Mouse (Mus musculus): ENCODE measurements around the gene Cacnb4.

Gene Cacnb4

GRCm38 (mm10) chr2:52570171-52570570 is 106.5 kb downstream of the Cacnb4 start:
- no peak for DNase-seq (ENCODE audit: low read depth, low spot score)

DNA sequence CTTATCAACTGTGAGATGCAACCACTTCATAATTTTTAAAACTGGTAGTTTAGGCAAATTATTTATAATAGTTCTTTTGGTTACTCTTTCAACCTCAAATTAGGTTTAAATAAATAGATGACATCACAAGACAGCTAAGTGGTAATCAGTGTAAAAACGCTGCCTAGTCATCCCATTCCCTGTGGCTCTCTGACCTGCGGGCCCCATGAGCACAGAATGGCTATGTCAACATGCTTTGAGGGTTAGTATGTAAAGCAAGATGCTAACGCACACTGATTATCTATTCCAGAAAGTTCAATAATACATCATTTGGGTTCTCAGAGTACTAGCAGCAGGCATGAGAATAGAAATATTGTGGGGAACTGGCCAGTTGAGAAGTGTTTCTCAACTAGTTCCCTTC is 108.5 kb downstream of the Cacnb4 start:
- DNase-seq (ENCODE audit: low read depth, low spot score): no peak

DNA sequence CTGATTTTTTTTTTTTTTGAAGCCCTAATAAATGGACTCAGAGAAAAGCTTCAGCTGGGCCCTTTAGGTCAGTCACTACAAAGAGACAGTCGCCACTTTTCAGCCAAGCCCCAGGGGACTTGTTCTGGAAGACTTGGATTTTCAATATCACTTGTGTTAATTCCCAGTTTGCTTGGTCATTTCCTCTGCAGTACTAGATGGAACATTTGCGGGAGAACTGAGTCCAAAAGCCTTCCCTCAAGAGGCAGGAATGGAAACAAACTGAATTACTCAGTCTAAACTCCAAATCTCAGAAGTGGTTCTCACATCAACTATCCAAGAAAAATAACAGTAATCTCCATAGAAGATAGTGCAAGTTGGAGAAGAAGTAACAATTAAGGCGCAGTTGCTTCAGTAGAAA is 109.2 kb downstream of the Cacnb4 start:
- DNase-seq (ENCODE audit: low read depth, low spot score): no peak

GRCm38 (mm10) chr2:52563277-52563676 is 113.4 kb downstream of the Cacnb4 start:
- no peak for DNase-seq (ENCODE audit: low read depth, low spot score)

GRCm38 (mm10) chr2:52562356-52562755 is 114.3 kb downstream of the Cacnb4 start:
- DNase-seq (ENCODE audit: low read depth, low spot score): no peak

GRCm38 (mm10) chr2:52561137-52561536 is 115.5 kb downstream of the Cacnb4 start:
- DNase-seq (ENCODE audit: low read depth, low spot score): no peak

GRCm38 (mm10) chr2:52560266-52560665 is 116.4 kb downstream of the Cacnb4 start:
- no peak for DNase-seq (ENCODE audit: low read depth, low spot score)

DNA sequence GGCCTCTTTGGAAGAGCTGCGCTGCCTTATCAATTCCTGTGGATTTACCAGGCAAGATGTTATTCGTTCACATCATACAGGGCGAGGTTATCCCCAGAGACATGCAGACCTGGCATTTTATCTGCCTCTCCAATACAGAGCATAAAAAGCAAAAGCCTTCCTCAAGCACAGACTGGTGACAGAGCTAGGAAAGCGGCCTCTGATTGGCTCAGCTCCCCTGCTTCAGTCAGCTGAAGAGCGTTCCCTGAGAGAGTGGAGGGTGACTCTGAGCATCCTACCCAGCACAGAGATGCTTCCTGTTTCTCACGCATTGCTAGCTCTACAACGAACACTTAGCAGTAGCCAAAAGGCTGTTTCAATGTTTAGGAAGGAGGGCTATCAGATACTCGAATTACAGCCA is 118.2 kb downstream of the Cacnb4 start:
- no peak for DNase-seq (ENCODE audit: low read depth, low spot score)

DNA sequence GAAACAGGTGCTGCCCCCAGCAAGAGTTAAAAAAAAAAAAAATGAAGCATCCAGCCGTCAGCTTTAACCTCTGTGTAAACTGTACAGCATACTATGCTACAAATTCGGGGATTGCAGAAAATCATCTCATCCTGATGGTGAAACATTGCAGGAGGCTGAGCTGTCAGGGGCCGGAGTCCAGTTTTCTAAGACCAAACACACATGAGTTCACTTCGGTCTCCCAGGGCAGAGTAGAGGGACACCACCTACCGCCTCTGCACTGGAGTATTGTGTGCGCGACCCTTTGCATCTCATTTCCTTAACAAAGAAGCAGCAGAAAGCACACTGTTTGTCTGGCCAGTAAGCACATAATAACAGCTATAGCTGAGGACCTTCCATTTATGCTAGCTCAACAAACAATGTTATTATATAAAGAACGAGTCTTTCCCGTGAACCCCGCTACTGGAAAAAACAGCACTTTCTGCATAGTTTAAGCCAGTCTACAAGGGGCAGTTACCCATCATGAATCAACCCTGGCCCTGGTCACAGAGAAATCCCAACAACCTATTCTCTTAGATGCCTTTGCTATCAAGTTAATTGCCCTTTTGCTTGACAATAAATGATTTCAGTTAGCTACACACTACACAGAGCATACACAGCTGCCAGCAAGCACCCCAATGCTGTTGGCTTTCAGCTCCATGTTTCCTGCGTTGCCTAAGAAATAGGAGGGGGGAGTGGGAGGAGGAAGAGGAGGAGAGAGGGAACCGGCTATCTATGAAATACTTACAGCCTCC is 118.9 kb downstream of the Cacnb4 start:
- no peak for DNase-seq (ENCODE audit: low read depth, low spot score)

GRCm38 (mm10) chr2:52556961-52557326 is 119.7 kb downstream of the Cacnb4 start:
- DNase-seq (ENCODE audit: low read depth, low spot score): no peak

DNA sequence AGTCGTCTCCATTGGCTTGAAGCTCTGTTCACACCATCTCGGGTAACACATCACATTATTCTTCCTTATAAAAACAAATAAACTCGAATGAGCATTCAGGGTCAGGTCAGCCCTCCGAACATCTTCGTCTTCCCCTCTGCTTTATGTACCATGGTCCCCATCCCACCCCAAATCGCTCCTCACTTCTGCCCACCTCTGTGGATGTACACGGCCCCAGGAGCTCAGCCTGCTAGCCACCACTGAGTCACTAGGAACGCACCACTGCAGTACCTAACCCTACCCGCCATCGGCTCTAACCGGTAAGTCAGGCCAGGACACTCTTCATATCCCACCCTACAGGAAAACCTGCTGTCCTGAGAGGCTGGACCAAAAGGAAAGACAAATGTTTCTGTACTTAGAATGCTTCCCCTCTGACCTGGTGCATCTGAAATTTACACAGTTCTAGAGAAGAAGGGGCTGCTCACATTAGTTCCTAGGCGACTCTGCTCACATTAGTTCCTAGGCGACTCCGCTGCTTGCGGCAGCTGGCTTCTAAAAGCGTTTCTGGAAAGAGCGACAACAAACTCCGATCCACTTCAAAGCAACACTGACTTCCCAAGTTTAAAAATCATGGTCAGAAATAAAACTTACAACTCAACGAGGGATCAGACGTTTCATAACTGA is 120.2 kb downstream of the Cacnb4 start:
- no peak for DNase-seq (ENCODE audit: low read depth, low spot score)

- DNase-seq (ENCODE audit: low read depth, low spot score): no peak
These were observed 128.2 kb downstream of the Cacnb4 start for GRCm38 (mm10) chr2:52548401-52548800.

- no peak for DNase-seq (ENCODE audit: low read depth, low spot score)
These were observed 129.3 kb downstream of the Cacnb4 start for GRCm38 (mm10) chr2:52547331-52547730.

DNA sequence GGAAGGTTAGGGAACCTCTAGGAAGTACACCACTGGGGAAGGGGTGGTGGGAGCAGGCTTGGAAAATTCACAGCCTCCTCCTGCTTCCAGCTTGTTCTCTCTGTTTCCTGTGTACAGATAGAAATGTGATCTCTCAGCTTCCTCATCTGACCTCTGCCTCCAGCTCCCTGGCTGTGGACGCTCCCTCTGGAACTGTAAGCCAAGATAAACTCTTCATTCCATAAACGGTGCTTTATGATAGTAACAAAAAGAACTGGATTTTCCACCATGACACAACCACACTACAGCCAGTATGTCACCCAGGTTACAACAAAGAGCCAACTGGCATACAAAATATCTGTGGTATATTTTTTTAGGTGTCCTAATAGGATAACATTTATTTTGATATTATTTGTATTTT is 132.1 kb downstream of the Cacnb4 start:
- DNase-seq (ENCODE audit: low read depth, low spot score): no peak

GRCm38 (mm10) chr2:52541068-52541467 is 135.6 kb downstream of the Cacnb4 start:
- DNase-seq (ENCODE audit: low read depth, low spot score): no peak

GRCm38 (mm10) chr2:52539318-52539717 is 137.3 kb downstream of the Cacnb4 start:
- DNase-seq (ENCODE audit: low read depth, low spot score): no peak

DNA sequence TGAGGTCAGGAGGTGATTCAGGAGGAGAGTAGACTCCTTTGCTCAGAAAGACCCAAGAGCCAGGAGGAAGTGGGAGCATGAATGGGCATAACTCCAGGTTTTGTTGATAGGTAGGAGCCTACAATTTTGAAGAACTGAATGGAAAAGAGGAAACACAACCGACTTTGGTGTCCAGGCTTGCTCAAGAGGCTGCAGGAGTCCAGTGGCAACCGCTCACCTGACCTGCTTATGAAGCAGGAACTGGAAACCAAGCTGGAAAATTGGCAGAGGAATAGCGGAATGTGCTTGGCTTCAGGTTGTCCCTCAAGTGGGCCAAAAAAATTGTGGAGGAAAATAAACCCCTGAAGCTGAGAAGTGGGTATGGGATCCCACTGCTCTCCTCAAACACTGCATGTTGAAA is 139.0 kb downstream of the Cacnb4 start:
- DNase-seq (ENCODE audit: low read depth, low spot score): no peak

DNA sequence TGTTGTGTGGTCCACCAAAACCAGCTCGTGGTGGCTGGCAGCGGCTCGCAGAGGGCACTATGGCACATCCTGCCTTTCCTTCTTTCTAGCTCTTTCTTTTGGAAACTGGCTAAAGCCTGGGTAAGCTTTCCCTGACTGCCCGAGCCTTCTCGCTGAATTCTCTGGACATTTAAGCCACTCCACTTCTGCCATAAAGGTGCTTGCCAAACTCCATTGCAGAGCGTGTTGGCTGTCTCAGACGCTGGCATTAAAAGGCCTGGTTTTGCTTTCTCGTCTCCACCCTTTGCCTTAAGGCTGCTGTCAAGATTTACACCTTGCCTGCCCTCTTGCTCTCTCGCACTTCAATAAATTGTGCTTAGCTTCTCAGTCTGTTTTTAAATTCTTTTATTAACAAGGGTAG is 139.5 kb downstream of the Cacnb4 start:
- no peak for DNase-seq (ENCODE audit: low read depth, low spot score)

GRCm38 (mm10) chr2:52536511-52536910 is 140.1 kb downstream of the Cacnb4 start:
- DNase-seq (ENCODE audit: low read depth, low spot score): no peak

DNA sequence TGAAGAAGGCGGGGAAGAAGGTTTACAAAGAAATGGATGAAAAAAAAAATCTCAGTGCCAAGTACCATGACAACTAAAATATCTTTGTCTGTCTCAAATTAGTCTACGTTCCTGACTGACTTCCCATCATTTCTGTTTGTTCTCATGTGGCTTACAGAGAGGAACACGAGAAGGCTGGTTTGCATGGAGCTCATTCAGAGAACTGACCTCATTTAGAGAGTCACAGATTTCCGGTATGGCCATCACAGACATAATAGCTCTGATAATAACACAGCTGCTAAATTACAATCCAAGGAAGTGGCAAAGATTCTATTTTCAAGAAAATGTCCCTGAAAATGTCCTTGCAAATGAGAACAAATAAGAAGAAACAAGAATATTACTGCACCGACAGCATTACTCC is 142.9 kb downstream of the Cacnb4 start:
- DNase-seq (ENCODE audit: low read depth, low spot score): no peak

GRCm38 (mm10) chr2:52530521-52530920 is 146.1 kb downstream of the Cacnb4 start:
- DNase-seq (ENCODE audit: low read depth, low spot score): no peak

DNA sequence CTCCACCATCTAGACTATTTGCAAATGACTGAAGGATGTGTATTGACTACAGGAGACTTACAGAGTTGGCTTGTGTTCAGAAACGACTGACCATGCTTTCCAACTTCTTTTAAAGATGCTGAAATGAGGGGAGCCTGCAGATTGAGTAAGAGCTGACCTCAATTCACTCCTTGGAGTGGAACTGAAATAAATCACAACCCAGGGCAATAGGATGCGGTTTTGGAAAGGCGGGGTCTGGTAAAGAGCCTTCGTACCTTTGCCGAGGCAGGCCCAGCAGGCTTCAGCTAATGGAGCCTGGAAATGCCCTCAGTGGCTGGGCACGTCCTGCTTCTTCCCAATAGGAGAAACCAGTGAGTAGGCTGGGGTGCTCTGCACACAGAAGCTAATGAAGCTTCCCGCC is 147.4 kb downstream of the Cacnb4 start:
- DNase-seq (ENCODE audit: low read depth, low spot score): no peak

GRCm38 (mm10) chr2:52525876-52526592 is 150.6 kb downstream of the Cacnb4 start:
- no peak for DNase-seq (ENCODE audit: low read depth, low spot score)
